Mouse (Mus musculus): Measurements from ENCODE around the gene Whrn. TPM values are rescaled to one million over a fixed set of nuclear protein-coding genes. Genes with fewer than 3 reads are reported as not detected.

The Whrn gene
- polyA plus RNA-seq, 1 experiment = not detected

- TF ChIP-seq POLR2A (IDR thresholded peaks at IDR 0.05; ENCODE audit: borderline replicate concordance, low read depth, low read length) (no peak), CTCF (IDR thresholded peaks at IDR 0.05; ENCODE audit: low read depth, low read length) (no peak)
These were observed 105.8 kb downstream of the Whrn start for GRCm38 (mm10) chr4:63389887-63390528.

GRCm38 (mm10) chr4:63389121-63389886 lies 106.5 kb downstream of the Whrn start:
- H3K27ac ChIP-seq (ENCODE audit: insufficient read depth, low read depth, low read length) = peak overlapping the region; percentile 70
- peaks cover 55% of the 10 kb centered on the region for H3K4me1 ChIP-seq (ENCODE audit: control insufficient read depth, insufficient read depth, low read length)
- TF ChIP-seq POLR2A (IDR thresholded peaks at IDR 0.05; ENCODE audit: borderline replicate concordance, low read depth, low read length) (no peak), CTCF (IDR thresholded peaks at IDR 0.05; ENCODE audit: low read depth, low read length) (no peak)
- H3K4me3 ChIP-seq (ENCODE audit: insufficient read depth, low read length) = no peak overlapping the region

More at GRCm38 (mm10) chr4:63389887-63390528, 105.8 kb downstream of the Whrn start:
- H3K27ac ChIP-seq (ENCODE audit: insufficient read depth, low read depth, low read length) = peak overlapping the region; percentile 68
- no peak overlapping the region for H3K4me3 ChIP-seq (ENCODE audit: insufficient read depth, low read length)
- peaks cover 52% of the 10 kb centered on the region for H3K4me1 ChIP-seq (ENCODE audit: control insufficient read depth, insufficient read depth, low read length)

GRCm38 (mm10) chr4:63388029-63388428 lies 107.8 kb downstream of the Whrn start:
- Histone ChIP-seq H3K4me1 (ENCODE audit: control insufficient read depth, insufficient read depth, low read length) (peaks cover 55% of the 10 kb centered on the region), H3K27ac (ENCODE audit: insufficient read depth, low read depth, low read length) (no peak overlapping the region), H3K4me3 (ENCODE audit: insufficient read depth, low read length) (no peak overlapping the region)
- TF ChIP-seq CTCF (IDR thresholded peaks at IDR 0.05; ENCODE audit: low read depth, low read length) (no peak), POLR2A (IDR thresholded peaks at IDR 0.05; ENCODE audit: borderline replicate concordance, low read depth, low read length) (no peak)

- TF ChIP-seq POLR2A (IDR thresholded peaks at IDR 0.05; ENCODE audit: borderline replicate concordance, low read depth, low read length) (no peak), CTCF (IDR thresholded peaks at IDR 0.05; ENCODE audit: low read depth, low read length) (no peak)
- Histone ChIP-seq H3K4me3 (ENCODE audit: insufficient read depth, low read length) (peak overlapping the region; percentile 18; the same call in 1 of the 2 replicates), H3K4me1 (ENCODE audit: control insufficient read depth, insufficient read depth, low read length) (peaks cover 40% of the 10 kb centered on the region), H3K27ac (ENCODE audit: insufficient read depth, low read depth, low read length) (peak overlapping the region; percentile 77)
These were observed 110.0 kb downstream of the Whrn start for GRCm38 (mm10) chr4:63385784-63386183.

GRCm38 (mm10) chr4:63385253-63385652 lies 110.5 kb downstream of the Whrn start:
- TF ChIP-seq POLR2A (IDR thresholded peaks at IDR 0.05; ENCODE audit: borderline replicate concordance, low read depth, low read length) = no peak
- TF ChIP-seq CTCF (IDR thresholded peaks at IDR 0.05; ENCODE audit: low read depth, low read length) = no peak
- Histone ChIP-seq H3K4me3 (ENCODE audit: insufficient read depth, low read length) (no peak overlapping the region), H3K27ac (ENCODE audit: insufficient read depth, low read depth, low read length) (peak overlapping the region; percentile 77), H3K4me1 (ENCODE audit: control insufficient read depth, insufficient read depth, low read length) (peaks cover 35% of the 10 kb centered on the region)

- Histone ChIP-seq H3K4me1 (ENCODE audit: control insufficient read depth, insufficient read depth, low read length) (peaks cover 28% of the 10 kb centered on the region), H3K4me3 (ENCODE audit: insufficient read depth, low read length) (no peak overlapping the region), H3K27ac (ENCODE audit: insufficient read depth, low read depth, low read length) (no peak overlapping the region)
- TF ChIP-seq CTCF (IDR thresholded peaks at IDR 0.05; ENCODE audit: low read depth, low read length) (no peak), POLR2A (IDR thresholded peaks at IDR 0.05; ENCODE audit: borderline replicate concordance, low read depth, low read length) (no peak)
These were observed 111.5 kb downstream of the Whrn start for GRCm38 (mm10) chr4:63384262-63384661.

GRCm38 (mm10) chr4:63383474-63383873 lies 112.3 kb downstream of the Whrn start:
- no peak for TF ChIP-seq POLR2A (IDR thresholded peaks at IDR 0.05; ENCODE audit: borderline replicate concordance, low read depth, low read length)
- no peak for TF ChIP-seq CTCF (IDR thresholded peaks at IDR 0.05; ENCODE audit: low read depth, low read length)
- H3K27ac ChIP-seq (ENCODE audit: insufficient read depth, low read depth, low read length) = no peak overlapping the region
- H3K4me1 ChIP-seq (ENCODE audit: control insufficient read depth, insufficient read depth, low read length) = peaks cover 20% of the 10 kb centered on the region
- no peak overlapping the region for H3K4me3 ChIP-seq (ENCODE audit: insufficient read depth, low read length)

GRCm38 (mm10) chr4:63382676-63383369 lies 113.0 kb downstream of the Whrn start:
- peaks cover 20% of the 10 kb centered on the region for H3K4me1 ChIP-seq (ENCODE audit: control insufficient read depth, insufficient read depth, low read length)
- H3K27ac ChIP-seq (ENCODE audit: insufficient read depth, low read depth, low read length) = no peak overlapping the region
- TF ChIP-seq CTCF (IDR thresholded peaks at IDR 0.05; ENCODE audit: low read depth, low read length) (no peak), POLR2A (IDR thresholded peaks at IDR 0.05; ENCODE audit: borderline replicate concordance, low read depth, low read length) (no peak)
- H3K4me3 ChIP-seq (ENCODE audit: insufficient read depth, low read length) = no peak overlapping the region

GRCm38 (mm10) chr4:63377483-63377882 lies 118.3 kb downstream of the Whrn start:
- Histone ChIP-seq H3K4me1 (ENCODE audit: control insufficient read depth, insufficient read depth, low read length) (peaks cover 5% of the 10 kb centered on the region), H3K4me3 (ENCODE audit: insufficient read depth, low read length) (no peak overlapping the region), H3K27ac (ENCODE audit: insufficient read depth, low read depth, low read length) (no peak overlapping the region)
- TF ChIP-seq CTCF (IDR thresholded peaks at IDR 0.05; ENCODE audit: low read depth, low read length) (no peak), POLR2A (IDR thresholded peaks at IDR 0.05; ENCODE audit: borderline replicate concordance, low read depth, low read length) (no peak)

Data from bone marrow macrophage, adult 2 months (primary cell).